Mouse (Mus musculus) ovary, adult 18-20 months (tissue): Measurements from ENCODE around the gene Capn12.
"Not testable (repeated sequence)": the region's sequence is repeated elsewhere in the genome, so short reads cannot be mapped to it uniquely, and the experiment has no call there.

ENCODE experiments used
- DNase-seq: peaks from one replicate; pipeline ENCODE4 v3.0.0; 2022; ENCODE audit warnings: low spot score, mixed read lengths

The Capn12 gene

GRCm38 (mm10) chr7:28881199-28881598 is at the start of gene Capn12:
Capn12 (plus strand) TSS chr7:28881422.
- DNase-seq = no peak

GRCm38 (mm10) chr7:28832137-28832536 is 49.1 kb upstream of the Capn12 start:
- DNase-seq = no peak

- DNase-seq = no peak
Measured at GRCm38 (mm10) chr7:28833723-28834347, 47.4 kb upstream of the Capn12 start, which contains the start of gene Lgals4. Lgals4 (plus strand) TSS chr7:28833854.

- DNase-seq = no peak
Measured at GRCm38 (mm10) chr7:28836936-28837335, 44.3 kb upstream of the Capn12 start.

- DNase-seq = no peak
Measured at GRCm38 (mm10) chr7:28838331-28838730, 42.9 kb upstream of the Capn12 start.

- DNase-seq = no peak
Measured at GRCm38 (mm10) chr7:28847273-28847672, 33.9 kb upstream of the Capn12 start.

- DNase-seq = no peak
Measured at GRCm38 (mm10) chr7:28849700-28850236, 31.5 kb upstream of the Capn12 start.

GRCm38 (mm10) chr7:28850642-28851041 is 30.6 kb upstream of the Capn12 start:
- no peak for DNase-seq

GRCm38 (mm10) chr7:28859953-28860352 is 21.3 kb upstream of the Capn12 start:
- DNase-seq = no peak

- no peak for DNase-seq
Measured at GRCm38 (mm10) chr7:28860898-28861297, 20.3 kb upstream of the Capn12 start.

GRCm38 (mm10) chr7:28862817-28863499 is 18.3 kb upstream of the Capn12 start:
- DNase-seq = peak; percentile 26

- no peak for DNase-seq
Measured at GRCm38 (mm10) chr7:28863540-28863939, 17.7 kb upstream of the Capn12 start, which contains the start of gene Lgals7. Lgals7 (plus strand) TSS chr7:28863853.

GRCm38 (mm10) chr7:28864288-28864750 is 16.9 kb upstream of the Capn12 start:
- no peak for DNase-seq

- DNase-seq = peak; percentile 75
Measured at GRCm38 (mm10) chr7:28865481-28866300, 15.5 kb upstream of the Capn12 start.

- no peak for DNase-seq
Measured at GRCm38 (mm10) chr7:28866769-28867507, 14.3 kb upstream of the Capn12 start.

GRCm38 (mm10) chr7:28867508-28868340 is 13.5 kb upstream of the Capn12 start:
- DNase-seq = not testable (repeated sequence)

GRCm38 (mm10) chr7:28870901-28871664 is 10.1 kb upstream of the Capn12 start:
- no peak for DNase-seq

- DNase-seq = no peak
Measured at GRCm38 (mm10) chr7:28874565-28874964, 6.7 kb upstream of the Capn12 start.

GRCm38 (mm10) chr7:28876099-28876498 is 5.1 kb upstream of the Capn12 start:
- DNase-seq = peak; percentile 52

GRCm38 (mm10) chr7:28877155-28877554 is 4.1 kb upstream of the Capn12 start:
- no peak for DNase-seq
